Mouse (Mus musculus) stomach, postnatal 0 days (tissue): ENCODE results near the gene Aldh3a2.

ENCODE experiments used
- CTCF ChIP-seq: IDR thresholded peaks from 2 replicates; pipeline ENCODE4 v1.5.1; 2016; ENCODE audit warnings: antibody characterized with exemption, low read depth, mild to moderate bottlenecking, moderate library complexity
- EP300 ChIP-seq: optimal IDR thresholded peaks from 2 replicates; pipeline ENCODE3; 2016; ENCODE audit warnings: antibody characterized with exemption

DNA sequence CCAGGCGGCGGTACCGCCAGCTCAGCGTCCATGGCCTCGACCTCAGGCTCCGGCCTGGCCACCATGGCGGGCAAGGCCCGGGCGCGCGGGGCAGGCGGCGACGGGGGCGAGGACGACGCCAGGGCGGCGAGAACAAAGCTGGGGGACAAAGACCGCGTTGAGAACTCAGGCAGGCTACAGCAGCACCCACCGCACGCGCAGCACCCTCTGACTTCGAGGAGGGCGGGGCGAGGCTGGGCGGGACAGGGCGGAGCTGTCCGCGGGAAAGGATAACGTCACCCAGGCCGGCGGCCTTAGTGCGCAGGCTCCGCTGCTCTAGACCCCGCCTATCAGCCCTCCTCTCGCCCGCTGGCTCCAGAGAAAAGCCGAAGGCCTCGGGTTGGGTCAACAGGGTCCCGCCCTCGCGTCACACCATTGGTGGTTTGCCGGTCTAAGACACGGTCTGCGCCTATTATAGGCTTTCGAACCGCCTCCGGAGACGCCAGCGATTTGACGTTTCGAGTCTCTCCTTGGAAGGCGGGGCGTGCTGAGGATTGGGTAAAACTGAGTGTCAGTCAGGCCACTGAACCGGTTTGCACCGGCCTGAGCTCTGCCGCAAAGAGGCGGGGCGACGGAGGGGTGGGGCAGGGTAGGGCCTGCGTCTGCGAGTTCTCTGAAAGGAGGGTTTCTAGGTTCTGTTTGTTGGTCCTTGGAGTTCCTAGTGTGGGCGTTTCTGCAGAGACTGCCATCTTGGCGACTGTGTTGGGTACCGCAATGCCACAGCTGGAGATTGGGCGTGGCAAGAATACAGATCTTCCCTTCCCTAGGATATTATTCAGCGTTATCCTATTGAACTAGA, 92.2 kb downstream of the Aldh3a2 start, which contains the start of gene Usp22:
- peak; percentile 3; the same call in 1 of the 2 replicates for TF ChIP-seq CTCF
- TF ChIP-seq EP300: no peak
